Mouse (Mus musculus): ENCODE results near the gene Hnrnpc. TPM values are rescaled to one million over a fixed set of nuclear protein-coding genes. Genes with fewer than 3 reads are reported as not detected.

Hnrnpc gene
- polyA plus RNA-seq, 2 experiments, result 161 to 240 TPM

GRCm38 (mm10) chr14:52123918-52124317 lies 20.1 kb upstream of the Hnrnpc start:
- no peaks in the 10 kb centered on the region for H3K36me3 ChIP-seq (replicated peaks; ENCODE audit: control insufficient read depth, insufficient read depth, low read depth)
- WGBS (ENCODE audit: insufficient replicate concordance), result 16% methylated on average over 4 of the region's 4 CpGs
- H3K4me2 ChIP-seq (ENCODE audit: low read depth), result no peak overlapping the region
- no peak overlapping the region for H3K4me3 ChIP-seq (ENCODE audit: insufficient read depth in 1 of 2, low read depth in 2 of 2, low read length in 2 of 2)
- ATAC-seq (ENCODE audit: insufficient read depth), result no peak
- no peak overlapping the region for H3K27ac ChIP-seq
- H3K9ac ChIP-seq (replicated peaks), result no peak overlapping the region
- TF ChIP-seq EP300 (IDR thresholded peaks at IDR 0.05; ENCODE audit: low read depth) (no peak), CTCF (IDR thresholded peaks at IDR 0.05; ENCODE audit: low read depth) (peak; percentile 74)
- H3K27me3 ChIP-seq (ENCODE audit: control insufficient read depth, insufficient read depth, low read length), result peaks cover 12% of the 10 kb centered on the region; the same call in 1 of the 2 replicates
- peak in 2 of 3 experiments; percentile 25 to 40 for DNase-seq (ENCODE audit: low read depth in 3 of 3, low spot score in 3 of 3)
- H3K4me1 ChIP-seq (replicated peaks; ENCODE audit: control insufficient read depth in 2 of 2, insufficient read depth in 2 of 2, low read length in 1 of 2), result peaks cover 0 to 1% of the 10 kb centered on the region in 2 experiments; a peak in 3 of 4 replicates
- no peaks in the 10 kb centered on the region for H3K9me3 ChIP-seq (ENCODE audit: control insufficient read depth, low read length)

GRCm38 (mm10) chr14:52120169-52120568 lies 16.3 kb upstream of the Hnrnpc start:
- no peak overlapping the region for H3K27ac ChIP-seq
- H3K4me2 ChIP-seq (ENCODE audit: low read depth), result peak overlapping the region; percentile 96
- no peak for ATAC-seq (ENCODE audit: insufficient read depth)
- no peak for TF ChIP-seq CTCF (IDR thresholded peaks at IDR 0.05; ENCODE audit: low read depth)
- TF ChIP-seq EP300 (IDR thresholded peaks at IDR 0.05; ENCODE audit: low read depth), result no peak
- peaks cover 12% of the 10 kb centered on the region; the same call in 1 of the 2 replicates for H3K27me3 ChIP-seq (ENCODE audit: control insufficient read depth, insufficient read depth, low read length)
- H3K9ac ChIP-seq (replicated peaks), result no peak overlapping the region
- no peak overlapping the region for H3K4me3 ChIP-seq (ENCODE audit: insufficient read depth in 1 of 2, low read depth in 2 of 2, low read length in 2 of 2)
- H3K4me1 ChIP-seq (replicated peaks; ENCODE audit: control insufficient read depth in 2 of 2, insufficient read depth in 2 of 2, low read length in 1 of 2), result peaks cover 0 to 7% of the 10 kb centered on the region in 2 experiments; a peak in 3 of 4 replicates
- no peak for DNase-seq (ENCODE audit: low read depth in 3 of 3, low spot score in 3 of 3)
- no peaks in the 10 kb centered on the region for H3K9me3 ChIP-seq (ENCODE audit: control insufficient read depth, low read length)
- 24% methylated on average over 7 of the region's 7 CpGs for WGBS (ENCODE audit: insufficient replicate concordance)
- H3K36me3 ChIP-seq (replicated peaks; ENCODE audit: control insufficient read depth, insufficient read depth, low read depth), result no peaks in the 10 kb centered on the region

GRCm38 (mm10) chr14:52118823-52119608 lies 15.2 kb upstream of the Hnrnpc start:
- Histone ChIP-seq H3K36me3 (replicated peaks; ENCODE audit: control insufficient read depth, insufficient read depth, low read depth) (no peaks in the 10 kb centered on the region), H3K4me2 (ENCODE audit: low read depth) (peak overlapping the region; percentile 96), H3K9ac (replicated peaks) (peak overlapping the region; percentile 73), H3K4me1 (replicated peaks; ENCODE audit: control insufficient read depth in 2 of 2, insufficient read depth in 2 of 2, low read length in 1 of 2) (peaks cover 0 to 7% of the 10 kb centered on the region in 2 experiments; a peak in 3 of 4 replicates), H3K27ac (no peak overlapping the region; the same call in 1 of the 2 replicates), H3K4me3 (ENCODE audit: insufficient read depth in 1 of 2, low read depth in 2 of 2, low read length in 2 of 2) (peak overlapping the region; percentile 54 to 61), H3K9me3 (ENCODE audit: control insufficient read depth, low read length) (no peaks in the 10 kb centered on the region), H3K27me3 (ENCODE audit: control insufficient read depth, insufficient read depth, low read length) (peaks cover 12% of the 10 kb centered on the region; the same call in 1 of the 2 replicates)
- no peak for DNase-seq (ENCODE audit: low read depth in 3 of 3, low spot score in 3 of 3)
- ATAC-seq (ENCODE audit: insufficient read depth), result peak; percentile 81
- under 1% methylated on average over 38 of the region's 38 CpGs for WGBS (ENCODE audit: insufficient replicate concordance)
- TF ChIP-seq CTCF (IDR thresholded peaks at IDR 0.05; ENCODE audit: low read depth), result peak; percentile 29
- no peak for TF ChIP-seq EP300 (IDR thresholded peaks at IDR 0.05; ENCODE audit: low read depth)

- ATAC-seq (ENCODE audit: insufficient read depth) (peak; percentile 66; the same call in 1 of the 2 replicates), DNase-seq (ENCODE audit: low read depth in 3 of 3, low spot score in 3 of 3) (no peak)
- Histone ChIP-seq H3K4me1 (replicated peaks; ENCODE audit: control insufficient read depth in 2 of 2, insufficient read depth in 2 of 2, low read length in 1 of 2) (peaks cover 0 to 7% of the 10 kb centered on the region in 2 experiments; a peak in 3 of 4 replicates), H3K36me3 (replicated peaks; ENCODE audit: control insufficient read depth, insufficient read depth, low read depth) (no peaks in the 10 kb centered on the region), H3K9me3 (ENCODE audit: control insufficient read depth, low read length) (no peaks in the 10 kb centered on the region), H3K9ac (replicated peaks) (0 out of 2 replicates have a peak overlapping the region, but pooled peaks have one; percentile 4), H3K27ac (no peak overlapping the region), H3K27me3 (ENCODE audit: control insufficient read depth, insufficient read depth, low read length) (peaks cover 12% of the 10 kb centered on the region; the same call in 1 of the 2 replicates), H3K4me3 (ENCODE audit: insufficient read depth in 1 of 2, low read depth in 2 of 2, low read length in 2 of 2) (peak overlapping the region; percentile 54 to 61), H3K4me2 (ENCODE audit: low read depth) (peak overlapping the region; percentile 96)
- no peak for TF ChIP-seq CTCF (IDR thresholded peaks at IDR 0.05; ENCODE audit: low read depth)
- TF ChIP-seq EP300 (IDR thresholded peaks at IDR 0.05; ENCODE audit: low read depth), result no peak
- WGBS (ENCODE audit: insufficient replicate concordance), result 4% methylated on average over 8 of the region's 8 CpGs
These were observed 14.6 kb upstream of the Hnrnpc start for GRCm38 (mm10) chr14:52118456-52118822.

DNA sequence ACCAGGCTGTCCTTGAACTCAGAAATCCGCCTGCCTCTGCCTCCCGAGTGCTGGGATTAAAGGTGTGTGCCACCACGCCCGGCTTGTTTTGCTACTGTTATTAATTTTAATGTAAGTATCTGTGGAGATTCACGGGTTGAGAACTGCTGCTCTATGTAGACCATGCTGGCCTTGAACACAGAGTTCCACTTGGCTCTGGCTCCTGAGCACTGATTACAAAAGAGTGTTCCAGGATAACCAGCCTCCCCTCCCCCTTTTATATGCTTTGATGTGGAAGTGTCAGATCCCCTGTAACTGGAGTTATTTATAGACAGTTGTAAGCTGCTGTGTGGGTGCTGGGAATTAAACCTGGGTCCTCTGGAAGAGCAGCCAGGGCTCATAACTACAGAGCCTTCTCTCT lies 13.4 kb upstream of the Hnrnpc start:
- TF ChIP-seq EP300 (IDR thresholded peaks at IDR 0.05; ENCODE audit: low read depth), result no peak
- TF ChIP-seq CTCF (IDR thresholded peaks at IDR 0.05; ENCODE audit: low read depth), result no peak
- Histone ChIP-seq H3K27me3 (ENCODE audit: control insufficient read depth, insufficient read depth, low read length) (peaks cover 12% of the 10 kb centered on the region; the same call in 1 of the 2 replicates), H3K27ac (no peak overlapping the region), H3K36me3 (replicated peaks; ENCODE audit: control insufficient read depth, insufficient read depth, low read depth) (no peaks in the 10 kb centered on the region), H3K4me2 (ENCODE audit: low read depth) (no peak overlapping the region), H3K4me3 (ENCODE audit: insufficient read depth in 1 of 2, low read depth in 2 of 2, low read length in 2 of 2) (no peak overlapping the region), H3K9ac (replicated peaks) (no peak overlapping the region), H3K9me3 (ENCODE audit: control insufficient read depth, low read length) (no peaks in the 10 kb centered on the region), H3K4me1 (replicated peaks; ENCODE audit: control insufficient read depth in 2 of 2, insufficient read depth in 2 of 2, low read length in 1 of 2) (peaks cover 0 to 7% of the 10 kb centered on the region in 2 experiments; a peak in 3 of 4 replicates)
- WGBS (ENCODE audit: insufficient replicate concordance), result 72% methylated on average over 5 of the region's 5 CpGs
- no peak for DNase-seq (ENCODE audit: low read depth in 3 of 3, low spot score in 3 of 3)
- no peak for ATAC-seq (ENCODE audit: insufficient read depth)

Measured in liver, embryonic 14.5 days (tissue).